Mouse (Mus musculus): ENCODE measurements around the gene Ptgfrn. TPM values are rescaled to one million over a fixed set of nuclear protein-coding genes. Genes with fewer than 3 reads are reported as not detected.

The Ptgfrn gene
- total RNA-seq, 1 experiment = 52.3 TPM

DNA sequence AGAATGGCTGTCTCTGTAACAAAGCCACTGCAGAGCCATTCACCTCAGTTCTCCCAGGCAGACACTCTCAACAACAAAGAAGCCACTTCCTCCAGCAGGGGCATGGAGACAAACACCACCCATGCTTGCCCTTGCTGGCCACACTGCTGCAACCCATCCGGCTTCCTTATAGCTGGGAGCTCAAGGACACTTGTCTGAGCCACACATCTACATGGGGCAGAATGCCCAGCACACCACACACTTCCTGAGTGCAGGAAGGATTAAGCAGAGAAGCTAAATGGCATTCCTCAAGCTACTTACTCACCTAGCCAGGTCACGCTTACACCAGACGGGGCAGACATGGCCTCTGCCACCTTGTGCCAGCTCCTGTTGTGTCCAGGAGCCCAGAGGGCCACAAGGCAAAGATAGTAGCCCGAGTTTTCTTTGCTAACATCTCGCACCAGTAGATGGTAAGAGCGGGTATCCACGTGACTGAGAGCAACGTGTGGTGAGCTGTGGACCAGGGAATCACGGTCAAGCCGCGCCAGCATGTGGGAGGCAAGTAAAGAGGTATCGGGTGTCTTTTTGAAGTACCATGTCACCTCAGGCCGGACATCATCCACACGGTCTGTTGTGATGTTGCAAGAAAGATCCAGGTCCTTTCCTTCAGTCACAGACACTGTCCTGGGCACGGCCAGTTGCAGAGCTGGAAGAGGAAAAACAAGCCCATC lies 37.4 kb downstream of the Ptgfrn start:
- Histone ChIP-seq H3K27ac (ENCODE audit: insufficient read depth, low read depth, low read length, poor library complexity, severe bottlenecking) (0 out of 2 replicates have a peak overlapping the region, but pooled peaks have one; percentile 14), H3K4me3 (ENCODE audit: insufficient read depth in 1 of 2, low read depth in 1 of 2, low read length in 2 of 2, poor library complexity in 1 of 2, severe bottlenecking in 1 of 2) (no peak overlapping the region), H3K9me3 (ENCODE audit: control insufficient read depth, insufficient read depth, low read depth, low read length) (no peaks in the 10 kb centered on the region), H3K36me3 (ENCODE audit: control insufficient read depth, insufficient read depth, low read length, poor library complexity, severe bottlenecking) (peaks cover 37% of the 10 kb centered on the region), H3K4me1 (ENCODE audit: control insufficient read depth in 2 of 2, insufficient read depth in 2 of 2, low read length in 2 of 2, poor library complexity in 1 of 2) (peaks cover 15 to 21% of the 10 kb centered on the region in 2 experiments), H3K9ac (ENCODE audit: insufficient read depth, low read depth, low read length, poor library complexity, severe bottlenecking) (no peak overlapping the region)
- TF ChIP-seq MAFK (IDR thresholded peaks at IDR 0.05; ENCODE audit: insufficient read depth, low read depth, low read length) (no peak), HCFC1 (IDR thresholded peaks at IDR 0.05; ENCODE audit: borderline replicate concordance, insufficient read depth, low read length) (no peak), CHD2 (IDR thresholded peaks at IDR 0.05; ENCODE audit: low read depth, low read length) (no peak), ZNF384 (IDR thresholded peaks at IDR 0.05; ENCODE audit: low read depth, low read length) (no peak), ZC3H11A (IDR thresholded peaks at IDR 0.05; ENCODE audit: borderline replicate concordance, low read depth, low read length) (no peak)
- in situ Hi-C loops (cut with MboI; ENCODE audit: low sequenced_read_pairs in 2 of 2, unreplicated experiment in 2 of 2) = no loop called here
- no peak for DNase-seq (ENCODE audit: low read depth, low spot score)

DNA sequence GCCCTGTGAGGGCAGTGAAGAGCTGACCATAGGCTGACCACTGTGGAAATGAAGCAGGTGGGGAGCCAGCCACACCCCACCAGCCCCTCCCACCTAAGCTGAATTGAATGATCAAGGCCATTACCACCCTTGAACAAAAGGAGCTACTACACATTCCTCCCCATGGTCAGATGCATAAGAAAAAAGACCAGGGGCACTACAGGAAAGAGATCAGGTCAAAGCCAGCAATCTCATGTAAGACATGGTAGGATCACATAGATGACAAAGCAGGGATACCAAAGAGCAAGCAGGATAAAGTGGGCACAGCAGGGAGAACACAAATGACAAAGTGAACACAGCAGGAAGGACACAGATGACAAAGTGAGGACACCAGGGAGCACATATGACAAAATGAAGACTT lies 38.5 kb downstream of the Ptgfrn start:
- Histone ChIP-seq H3K27ac (ENCODE audit: insufficient read depth, low read depth, low read length, poor library complexity, severe bottlenecking) (no peak overlapping the region), H3K9ac (ENCODE audit: insufficient read depth, low read depth, low read length, poor library complexity, severe bottlenecking) (no peak overlapping the region), H3K4me1 (ENCODE audit: control insufficient read depth in 2 of 2, insufficient read depth in 2 of 2, low read length in 2 of 2, poor library complexity in 1 of 2) (peaks cover 15 to 21% of the 10 kb centered on the region in 2 experiments), H3K4me3 (ENCODE audit: insufficient read depth in 1 of 2, low read depth in 1 of 2, low read length in 2 of 2, poor library complexity in 1 of 2, severe bottlenecking in 1 of 2) (no peak overlapping the region), H3K36me3 (ENCODE audit: control insufficient read depth, insufficient read depth, low read length, poor library complexity, severe bottlenecking) (peaks cover 32% of the 10 kb centered on the region), H3K9me3 (ENCODE audit: control insufficient read depth, insufficient read depth, low read depth, low read length) (no peaks in the 10 kb centered on the region)
- in situ Hi-C loops (cut with MboI; ENCODE audit: low sequenced_read_pairs in 2 of 2, unreplicated experiment in 2 of 2) = no loop called here
- no peak for TF ChIP-seq HCFC1 (IDR thresholded peaks at IDR 0.05; ENCODE audit: borderline replicate concordance, insufficient read depth, low read length)
- TF ChIP-seq MAFK (IDR thresholded peaks at IDR 0.05; ENCODE audit: insufficient read depth, low read depth, low read length) = no peak
- TF ChIP-seq ZC3H11A (IDR thresholded peaks at IDR 0.05; ENCODE audit: borderline replicate concordance, low read depth, low read length) = no peak
- TF ChIP-seq CHD2 (IDR thresholded peaks at IDR 0.05; ENCODE audit: low read depth, low read length) = no peak
- TF ChIP-seq ZNF384 (IDR thresholded peaks at IDR 0.05; ENCODE audit: low read depth, low read length) = no peak
- no peak for DNase-seq (ENCODE audit: low read depth, low spot score)

DNA sequence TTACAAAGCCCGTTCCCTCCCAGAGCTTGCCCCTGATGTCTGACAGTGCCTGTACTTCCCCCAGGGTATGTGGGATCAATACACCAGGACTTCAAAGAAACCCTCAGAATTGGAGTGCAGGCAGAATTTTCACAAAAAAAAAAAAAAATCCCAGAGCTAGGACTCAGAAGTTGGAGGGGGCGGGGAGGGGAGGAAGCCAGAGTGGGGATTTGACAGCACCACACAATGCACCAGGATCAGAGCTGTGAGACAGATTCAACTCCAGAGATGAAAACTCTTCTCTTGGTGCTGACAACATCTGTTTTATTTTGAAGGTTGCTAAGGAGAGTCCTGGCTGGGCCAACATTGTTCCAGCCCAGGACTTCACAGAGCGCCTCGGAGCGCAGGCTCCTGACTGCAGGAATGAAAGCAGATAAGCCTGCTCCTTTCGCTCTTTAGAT lies 39.3 kb downstream of the Ptgfrn start:
- Histone ChIP-seq H3K9ac (ENCODE audit: insufficient read depth, low read depth, low read length, poor library complexity, severe bottlenecking) (no peak overlapping the region), H3K4me3 (ENCODE audit: insufficient read depth in 1 of 2, low read depth in 1 of 2, low read length in 2 of 2, poor library complexity in 1 of 2, severe bottlenecking in 1 of 2) (no peak overlapping the region), H3K4me1 (ENCODE audit: control insufficient read depth in 2 of 2, insufficient read depth in 2 of 2, low read length in 2 of 2, poor library complexity in 1 of 2) (peaks cover 15 to 21% of the 10 kb centered on the region in 2 experiments), H3K27ac (ENCODE audit: insufficient read depth, low read depth, low read length, poor library complexity, severe bottlenecking) (peak overlapping the region; percentile 25; the same call in 1 of the 2 replicates), H3K9me3 (ENCODE audit: control insufficient read depth, insufficient read depth, low read depth, low read length) (no peaks in the 10 kb centered on the region), H3K36me3 (ENCODE audit: control insufficient read depth, insufficient read depth, low read length, poor library complexity, severe bottlenecking) (peaks cover 32% of the 10 kb centered on the region)
- TF ChIP-seq CHD2 (IDR thresholded peaks at IDR 0.05; ENCODE audit: low read depth, low read length) = no peak
- TF ChIP-seq ZNF384 (IDR thresholded peaks at IDR 0.05; ENCODE audit: low read depth, low read length) = no peak
- TF ChIP-seq HCFC1 (IDR thresholded peaks at IDR 0.05; ENCODE audit: borderline replicate concordance, insufficient read depth, low read length) = no peak
- no peak for DNase-seq (ENCODE audit: low read depth, low spot score)
- in situ Hi-C loops (cut with MboI; ENCODE audit: low sequenced_read_pairs in 2 of 2, unreplicated experiment in 2 of 2) = no loop called here

DNA sequence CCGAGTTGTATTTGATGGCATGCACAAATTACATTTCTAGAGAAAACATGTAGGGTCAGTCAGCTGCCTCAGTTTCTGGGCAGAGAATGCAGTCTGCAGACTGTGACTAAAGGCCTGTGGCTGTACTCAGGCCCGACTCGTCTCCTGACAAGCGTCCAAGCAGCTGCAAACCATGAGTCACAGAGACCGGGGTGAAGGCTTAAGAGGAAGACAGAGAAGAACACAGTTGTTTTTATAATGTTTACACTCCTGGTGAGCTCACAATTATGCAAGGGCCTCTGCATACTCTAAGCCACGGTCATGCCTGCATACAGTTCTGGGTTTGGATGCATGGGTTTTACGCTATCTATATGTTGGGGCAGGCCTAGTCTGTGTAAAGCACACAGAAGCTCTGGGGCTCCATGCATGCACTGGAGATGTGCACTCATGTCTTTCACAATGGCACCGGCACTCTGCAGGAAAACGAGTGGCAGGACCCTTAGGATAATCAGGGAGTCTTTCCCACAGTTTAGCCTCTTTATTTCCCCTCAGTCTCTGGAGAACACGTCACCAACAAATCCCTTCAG lies 39.8 kb downstream of the Ptgfrn start:
- H3K4me3 ChIP-seq (ENCODE audit: insufficient read depth in 1 of 2, low read depth in 1 of 2, low read length in 2 of 2, poor library complexity in 1 of 2, severe bottlenecking in 1 of 2) = no peak overlapping the region
- H3K9me3 ChIP-seq (ENCODE audit: control insufficient read depth, insufficient read depth, low read depth, low read length) = no peaks in the 10 kb centered on the region
- H3K9ac ChIP-seq (ENCODE audit: insufficient read depth, low read depth, low read length, poor library complexity, severe bottlenecking) = no peak overlapping the region
- no peak overlapping the region for H3K27ac ChIP-seq (ENCODE audit: insufficient read depth, low read depth, low read length, poor library complexity, severe bottlenecking)
- in situ Hi-C loops (cut with MboI; ENCODE audit: low sequenced_read_pairs in 2 of 2, unreplicated experiment in 2 of 2) = no loop called here
- no peak for DNase-seq (ENCODE audit: low read depth, low spot score)
- peaks cover 15 to 21% of the 10 kb centered on the region in 2 experiments for H3K4me1 ChIP-seq (ENCODE audit: control insufficient read depth in 2 of 2, insufficient read depth in 2 of 2, low read length in 2 of 2, poor library complexity in 1 of 2)
- no peak for TF ChIP-seq CHD2 (IDR thresholded peaks at IDR 0.05; ENCODE audit: low read depth, low read length)
- TF ChIP-seq ZNF384 (IDR thresholded peaks at IDR 0.05; ENCODE audit: low read depth, low read length) = no peak
- TF ChIP-seq ZC3H11A (IDR thresholded peaks at IDR 0.05; ENCODE audit: borderline replicate concordance, low read depth, low read length) = no peak
- H3K36me3 ChIP-seq (ENCODE audit: control insufficient read depth, insufficient read depth, low read length, poor library complexity, severe bottlenecking) = peaks cover 29% of the 10 kb centered on the region

Measured in ES-E14 (cell line).